ENCODE assay signal across 17 mouse cellular contexts in genomic region chr8:88650016-88650708, GRCm38 (mm10). TPM values are rescaled to one million over a fixed set of nuclear protein-coding genes. Genes with fewer than 3 reads are reported as not detected.
DNase-seq lines count a peak whose midpoint lies in the region; ATAC-seq and TF ChIP-seq lines count a peak whose summit lies in the region.
"Had no signal": no experiment of that assay in that cellular context is flagged by ENCODE, and none has a peak within 500 bp of the region (broad histone marks: within the 10 kb centered on the region; RNA-seq: fewer than 3 reads in every experiment).

No protein-coding gene starts in this region.

- peak; percentile 91 for DNase-seq in heart, adult 11 months
- DNase-seq in heart, postnatal 14 days = no peak
- peak; percentile 32 for DNase-seq in midbrain, postnatal 0 days (ENCODE audit: low spot score)
- peak; percentile 75 for DNase-seq in induced T-regulatory cell, adult 2 months (ENCODE audit: low read depth)
- DNase-seq in cerebellum, adult 11-12 months = no peak
- no peak for DNase-seq in left cerebral cortex, adult 11 months (ENCODE audit: low spot score)
- DNase-seq in embryo, embryonic 10 days (ENCODE audit: low spot score) = no peak
- DNase-seq: adrenal gland, postnatal 10 days; cerebellum, adult 8-10 months; gastrocnemius, postnatal 25 days; heart, postnatal 36 days; kidney, adult 8-10 months had no signal

- H3K4me1 ChIP-seq in midbrain, postnatal 0 days (ENCODE audit: insufficient read depth, low read length) = 0 out of 2 replicates have a peak, but pooled peaks cover 2% of the 10 kb centered on the region
- no peaks in the 10 kb centered on the region for H3K4me1 ChIP-seq in midbrain, embryonic 16.5 days (ENCODE audit: control insufficient read depth, insufficient read depth, low read length)

- TF ChIP-seq CTCF in midbrain, postnatal 0 days (IDR thresholded peaks at IDR 0.05) = no peak

- intact Hi-C loops in heart, postnatal 14 days (cut with DNase I) = no loop called here

- no peak for ATAC-seq in midbrain, postnatal 0 days (ENCODE audit: low FRiP score)
- ATAC-seq in midbrain, embryonic 16.5 days = no peak
- ATAC-seq: hindbrain, embryonic 16.5 days had no signal

- WGBS in midbrain, postnatal 0 days = 82% methylated on average over 6 of the region's 6 CpGs
- 83% methylated on average over 6 of the region's 6 CpGs for WGBS in midbrain, embryonic 16.5 days

- no peak overlapping the region for H3K9ac ChIP-seq in midbrain, postnatal 0 days (replicated peaks; ENCODE audit: low read length, poor library complexity, severe bottlenecking)
- H3K9ac ChIP-seq in midbrain, embryonic 16.5 days (ENCODE audit: low read depth, low read length) = no peak overlapping the region
- H3K9ac ChIP-seq: embryonic facial prominence, embryonic 13.5 days; liver, embryonic 15.5 days had no signal

- H3K4me3 ChIP-seq in midbrain, postnatal 0 days (ENCODE audit: low read depth, low read length) = no peak overlapping the region
- H3K4me3 ChIP-seq in midbrain, embryonic 16.5 days (ENCODE audit: low read depth, low read length) = no peak overlapping the region
- H3K4me3 ChIP-seq: embryonic facial prominence, embryonic 13.5 days; liver, embryonic 15.5 days had no signal

- no peak overlapping the region for H3K27ac ChIP-seq in midbrain, postnatal 0 days (ENCODE audit: low read depth, low read length)
- no peak overlapping the region for H3K27ac ChIP-seq in midbrain, embryonic 16.5 days (ENCODE audit: low read length)
- H3K27ac ChIP-seq: embryonic facial prominence, embryonic 13.5 days; liver, embryonic 15.5 days had no signal

- no peaks in the 10 kb centered on the region for H3K36me3 ChIP-seq in midbrain, postnatal 0 days (ENCODE audit: insufficient read depth, low read length)
- no peaks in the 10 kb centered on the region for H3K36me3 ChIP-seq in midbrain, embryonic 16.5 days (ENCODE audit: control insufficient read depth, insufficient read depth, low read length)
- H3K36me3 ChIP-seq: embryonic facial prominence, embryonic 13.5 days; liver, embryonic 15.5 days had no signal

- H3K4me2 ChIP-seq in midbrain, postnatal 0 days (ENCODE audit: low read depth, low read length, poor library complexity, severe bottlenecking) = no peak overlapping the region
- H3K4me2 ChIP-seq in midbrain, embryonic 16.5 days (ENCODE audit: low read length) = no peak overlapping the region
- H3K4me2 ChIP-seq: embryonic facial prominence, embryonic 13.5 days; heart, embryonic 11.5 days; liver, embryonic 15.5 days had no signal

- no peaks in the 10 kb centered on the region for H3K27me3 ChIP-seq in midbrain, postnatal 0 days (ENCODE audit: insufficient read depth, low read length)
- H3K27me3 ChIP-seq in midbrain, embryonic 16.5 days (ENCODE audit: control insufficient read depth, insufficient read depth, low read depth, low read length) = peaks cover 6% of the 10 kb centered on the region; the same call in 1 of the 2 replicates

- H3K9me3 ChIP-seq in midbrain, postnatal 0 days (ENCODE audit: low read length) = no peaks in the 10 kb centered on the region
- no peaks in the 10 kb centered on the region for H3K9me3 ChIP-seq in midbrain, embryonic 16.5 days (replicated peaks; ENCODE audit: control insufficient read depth, low read length, poor library complexity, severe bottlenecking)
- H3K9me3 ChIP-seq: embryonic facial prominence, embryonic 13.5 days; liver, embryonic 15.5 days had no signal

RNA-seq across cellular contexts. Expression of gene Nod2, which starts 3.0 kb away (rescaled TPM):
- total RNA-seq in heart, postnatal 14 days (2021) = 1 to 10 TPM; 1.2 to 1.4 TPM
- total RNA-seq in midbrain, postnatal 0 days (2014; rRNA removed) = 0.57 and 0.88 TPM in 2 replicates
- 0.17 and 0.18 TPM in 2 replicates for polyA plus RNA-seq in midbrain, postnatal 0 days (2015; fragmentation: Nextera tagmentation; extraction: Ambion mirVana)
- polyA plus RNA-seq in midbrain, embryonic 16.5 days (2015; fragmentation: Nextera tagmentation; extraction: Ambion mirVana) = 0.12 and 0.19 TPM in 2 replicates

RNA-seq across cellular contexts. Expression of gene Snx20, which starts 14.2 kb away (rescaled TPM):
- total RNA-seq in heart, postnatal 14 days (2021) = 1 to 10 TPM in 1 of 2 experiments, under 1 TPM in 1; 0.98 to 1.5 TPM
- total RNA-seq in midbrain, postnatal 0 days (2014; rRNA removed) = 0.80 and 1.4 TPM in 2 replicates
- polyA plus RNA-seq in midbrain, postnatal 0 days (2015; fragmentation: Nextera tagmentation; extraction: Ambion mirVana) = 2.0 and 2.1 TPM in 2 replicates
- polyA plus RNA-seq in midbrain, embryonic 16.5 days (2015; fragmentation: Nextera tagmentation; extraction: Ambion mirVana) = 1.3 and 1.5 TPM in 2 replicates

RNA-seq across cellular contexts. Expression of gene Cyld, which starts 46.7 kb away (rescaled TPM):
- total RNA-seq in heart, postnatal 14 days (2021) = 10 to 100 TPM; 20.9 to 22.1 TPM
- 19.1 and 23.6 TPM in 2 replicates for total RNA-seq in midbrain, postnatal 0 days (2014; rRNA removed)
- 11.8 and 14.3 TPM in 2 replicates for polyA plus RNA-seq in midbrain, postnatal 0 days (2015; fragmentation: Nextera tagmentation; extraction: Ambion mirVana)
- polyA plus RNA-seq in midbrain, embryonic 16.5 days (2015; fragmentation: Nextera tagmentation; extraction: Ambion mirVana) = 18.4 and 19.8 TPM in 2 replicates

Comparison
In these comparisons a context has a peak if more than half of its experiments do, and no peak if none do; other contexts are left out.
1. DNase-seq: peak in heart, adult 11 months (single experiment), midbrain, postnatal 0 days (single experiment) and induced T-regulatory cell, adult 2 months (single experiment); none in heart, postnatal 14 days (0 of 2), cerebellum, adult 11-12 months (single experiment), left cerebral cortex, adult 11 months (single experiment) and embryo, embryonic 10 days (single experiment).